Mouse (Mus musculus) testis, postnatal 14 days (tissue): ENCODE measurements at regions not wholly inside any gene's neighbourhood (a gene's known extent, or its start where the extent isn't known, plus 50 kb on each side); places are given as distances from the start of the nearest gene placed in this dataset.

Source experiments
- DNase-seq: peaks from one replicate; pipeline ENCODE4 v3.0.0; 2021; ENCODE audit warnings: low spot score

DNA sequence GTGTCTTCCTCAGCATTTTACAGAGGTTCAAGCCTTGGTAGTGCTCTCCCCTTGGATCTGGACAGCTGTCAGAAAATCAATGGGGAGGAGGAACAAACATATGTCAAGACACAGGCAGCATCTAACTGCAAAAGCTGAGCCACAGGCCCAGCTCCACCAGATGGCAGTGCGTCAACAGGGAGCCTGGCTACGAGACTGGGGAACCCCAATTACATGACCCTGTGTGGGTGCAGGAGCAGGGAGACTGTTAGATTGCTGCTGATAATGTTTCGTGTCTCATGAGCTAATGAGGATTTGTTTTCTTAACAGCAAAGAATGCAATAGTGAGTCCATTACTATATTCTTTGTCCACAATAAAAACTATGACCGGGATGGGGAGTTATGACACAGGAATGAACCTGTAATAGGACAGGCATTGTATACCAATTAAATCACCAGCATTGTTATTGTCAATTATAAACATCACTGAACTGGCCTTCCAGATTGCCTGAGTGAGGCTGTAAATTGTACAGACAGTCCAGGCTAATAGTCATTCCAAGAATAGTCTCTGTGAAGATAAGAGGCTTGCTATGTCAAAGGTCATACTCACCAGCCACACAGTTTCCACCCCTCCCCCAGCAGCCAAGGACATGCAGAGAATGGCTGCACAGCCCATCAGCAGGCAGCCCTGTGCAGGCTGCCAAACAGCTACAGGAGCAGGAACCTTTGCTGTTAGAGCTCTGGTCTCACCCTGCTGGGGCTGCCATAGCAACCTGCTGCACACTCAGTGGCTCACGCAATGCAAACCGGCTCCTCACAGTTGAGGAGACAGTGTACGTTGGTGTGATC lies 58.8 kb upstream of the Barx2 start:
- DNase-seq: peak; percentile 53

DNA sequence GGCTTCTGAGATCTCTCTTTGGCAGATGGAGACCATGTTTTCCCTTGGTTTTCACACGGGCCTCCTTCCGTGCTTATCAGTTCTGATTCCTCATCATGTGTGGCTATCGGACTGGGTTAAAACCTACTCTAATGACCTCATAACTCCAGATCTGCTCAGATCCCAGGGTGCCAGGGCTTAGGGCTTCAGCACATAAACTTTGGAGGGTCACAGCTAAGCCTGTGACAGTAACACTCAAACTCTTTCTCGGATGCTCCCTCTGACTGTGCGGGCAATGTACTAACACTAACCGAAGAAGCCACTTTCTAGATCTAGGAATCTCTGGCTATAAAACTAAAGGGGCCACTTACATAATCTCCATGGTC lies 59.3 kb upstream of the Barx2 start:
- no peak for DNase-seq

GRCm38 (mm10) chr9:31976191-31976590 lies 62.9 kb upstream of the Barx2 start:
- DNase-seq: no peak

DNA sequence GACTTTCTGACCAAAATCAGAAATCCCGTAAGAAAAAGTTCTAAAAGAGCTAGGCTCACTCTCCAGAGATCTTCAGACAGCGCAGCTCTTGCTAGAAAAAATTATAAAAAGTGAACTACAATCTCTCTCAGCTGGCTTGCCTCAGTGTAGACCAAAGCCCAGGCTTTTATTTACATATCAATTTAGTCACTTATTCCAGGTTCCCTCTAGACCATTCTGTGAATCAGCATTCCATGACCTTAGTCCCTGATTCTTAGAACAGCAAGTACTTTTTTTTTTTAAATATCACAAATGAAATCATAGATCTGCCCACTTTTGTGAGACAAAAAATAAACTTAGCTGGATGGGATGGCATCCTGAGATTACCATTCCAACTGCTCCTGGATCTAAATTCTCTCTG lies 64.8 kb upstream of the Barx2 start:
- no peak for DNase-seq

DNA sequence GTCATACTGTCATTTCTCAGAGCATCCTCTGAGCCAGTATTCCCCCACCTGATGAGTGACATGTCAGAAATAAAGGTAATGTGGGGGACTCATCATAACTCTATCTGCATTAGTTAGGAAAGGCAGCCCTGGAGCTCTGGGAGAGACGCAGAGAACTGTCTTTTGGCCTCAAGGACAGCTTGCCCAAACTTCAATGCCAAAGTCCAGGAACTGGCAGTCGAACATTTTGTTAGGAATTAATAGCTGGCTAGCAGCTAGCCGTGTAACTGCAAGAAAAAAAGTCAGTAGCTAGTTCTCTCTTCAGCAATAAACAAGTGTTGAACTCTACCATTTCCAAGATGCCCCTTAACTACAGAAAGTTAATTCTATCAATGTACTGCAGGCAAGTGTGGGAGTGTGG lies 65.9 kb upstream of the Barx2 start:
- DNase-seq: no peak

- DNase-seq: no peak
Measured at GRCm38 (mm10) chr9:31980459-31980858, 67.2 kb upstream of the Barx2 start.

DNA sequence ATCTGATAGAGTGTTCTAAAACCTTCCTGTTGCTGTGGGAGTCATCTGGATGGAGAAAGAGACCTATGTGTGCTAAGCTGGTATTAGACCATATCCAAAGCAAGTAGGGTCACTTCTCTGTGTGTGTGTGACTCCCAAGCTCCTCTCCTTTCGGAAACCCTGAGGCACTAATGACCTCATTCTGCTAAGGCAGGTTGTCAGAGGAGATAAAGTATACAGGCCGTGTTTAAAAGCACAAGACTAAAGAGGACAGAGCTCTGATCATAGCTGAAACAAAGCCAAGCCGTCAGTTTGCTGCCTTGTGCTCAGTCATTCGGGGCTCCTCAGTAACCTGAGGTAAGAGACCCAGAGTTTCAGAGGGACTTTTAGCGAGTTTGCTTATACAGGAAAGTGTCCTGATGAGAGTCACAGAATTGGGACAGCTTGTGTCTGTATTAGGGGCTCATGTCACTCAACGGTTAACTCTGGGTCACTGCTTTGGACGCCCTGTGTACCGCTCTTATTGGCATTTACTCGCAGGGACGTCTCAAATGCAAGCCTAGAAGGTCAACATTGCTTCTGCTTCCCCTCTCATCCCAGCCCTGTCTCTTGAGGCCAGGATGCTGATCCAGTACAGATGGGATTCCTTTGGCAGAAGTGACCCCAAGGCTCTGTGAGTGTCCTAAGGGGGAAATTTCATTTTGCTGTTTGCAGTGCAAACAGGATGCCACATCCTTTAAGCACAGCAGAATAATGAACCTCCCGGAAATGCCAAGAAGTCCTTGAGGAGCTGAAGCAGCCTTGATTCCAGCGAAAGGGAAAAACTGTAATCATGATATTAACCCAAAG lies 70.7 kb upstream of the Barx2 start:
- no peak for DNase-seq

GRCm38 (mm10) chr9:31988826-31989225 lies 75.6 kb upstream of the Barx2 start:
- DNase-seq: peak; percentile 74

- DNase-seq: no peak
Measured at GRCm38 (mm10) chr9:31989581-31990360, 76.5 kb upstream of the Barx2 start.

DNA sequence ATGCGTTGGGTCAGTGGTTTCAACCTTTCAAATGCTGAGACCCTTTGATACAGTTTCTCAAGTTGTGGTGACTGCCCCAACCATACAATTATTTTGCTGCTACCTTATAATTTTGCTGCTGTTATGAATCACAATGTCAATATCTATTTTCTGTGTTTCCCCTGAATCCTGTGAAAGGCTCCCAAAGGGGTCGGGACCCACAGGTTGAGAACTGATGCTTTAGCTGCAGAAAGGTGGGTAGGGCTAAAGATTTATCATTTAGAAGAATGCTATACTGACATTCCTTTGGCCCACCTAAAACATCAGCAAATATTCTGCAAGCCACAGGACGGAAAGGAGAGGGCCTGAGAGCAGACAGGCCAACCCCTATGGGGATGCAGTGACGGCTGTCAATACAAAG lies 77.2 kb upstream of the Barx2 start:
- no peak for DNase-seq

DNA sequence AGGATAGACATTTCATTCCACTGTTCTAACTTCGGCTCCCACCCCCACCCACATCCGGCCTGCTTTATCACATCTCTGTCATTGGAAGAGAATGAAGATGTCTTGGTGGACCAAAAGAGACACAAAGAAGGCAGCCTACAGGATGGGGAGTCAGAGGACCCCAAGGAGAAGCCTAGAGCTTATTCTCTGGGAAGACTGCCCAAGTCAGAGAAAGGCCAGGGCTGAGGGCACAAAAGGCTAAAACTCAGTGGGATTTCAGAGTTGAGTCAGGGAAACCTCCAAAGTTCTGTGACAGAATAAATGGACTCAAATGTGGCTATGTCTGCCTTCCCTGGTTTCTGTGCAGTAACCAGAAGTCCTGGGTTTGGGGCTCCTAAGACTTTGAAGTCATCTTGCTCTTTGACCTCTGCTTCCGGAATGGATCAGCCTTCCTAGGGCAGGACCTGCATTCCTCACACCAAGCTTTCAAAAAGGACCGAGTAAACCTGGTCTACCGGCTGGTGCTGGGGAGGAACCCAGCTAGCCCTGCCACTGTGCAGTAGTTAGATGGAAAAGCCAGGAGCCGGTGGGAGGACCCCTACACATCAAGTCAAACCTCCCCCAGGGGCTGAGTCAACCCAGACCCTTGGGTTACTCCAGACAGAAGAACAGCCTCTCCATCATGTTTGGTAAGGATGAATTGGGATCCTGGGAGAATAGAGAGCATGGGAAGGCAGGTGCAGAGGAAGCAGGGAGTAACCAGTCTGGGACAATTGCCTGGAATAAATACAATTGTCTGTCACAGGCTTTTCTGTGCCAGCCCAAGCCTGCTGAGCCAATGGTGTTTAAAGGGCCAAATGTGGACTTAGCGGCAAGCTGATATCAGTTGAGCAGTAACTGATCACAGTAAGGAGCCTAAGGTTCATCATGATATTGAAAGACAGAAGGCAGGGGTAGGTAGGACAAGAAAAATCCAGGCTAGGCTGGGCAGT lies 80.7 kb upstream of the Barx2 start:
- no peak for DNase-seq

DNA sequence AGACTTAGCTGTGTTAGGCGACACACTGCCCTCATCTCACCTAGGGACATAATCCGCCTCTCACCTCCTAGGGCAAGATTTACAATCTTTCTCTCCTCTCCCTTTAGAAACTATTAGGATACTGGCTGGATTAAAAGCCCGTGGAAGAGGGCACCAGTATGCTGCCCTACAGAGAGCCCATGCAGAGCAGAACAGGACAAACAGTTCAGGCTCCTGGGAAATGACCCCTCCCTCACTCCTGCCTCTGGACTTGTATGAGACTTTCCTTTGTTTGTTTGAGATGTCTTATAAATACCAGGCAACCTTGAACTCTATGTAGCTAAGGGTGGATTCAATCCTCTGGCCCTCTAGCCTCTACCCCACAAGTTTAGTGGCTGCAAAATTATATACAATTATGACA lies 81.8 kb upstream of the Barx2 start:
- DNase-seq: no peak

DNA sequence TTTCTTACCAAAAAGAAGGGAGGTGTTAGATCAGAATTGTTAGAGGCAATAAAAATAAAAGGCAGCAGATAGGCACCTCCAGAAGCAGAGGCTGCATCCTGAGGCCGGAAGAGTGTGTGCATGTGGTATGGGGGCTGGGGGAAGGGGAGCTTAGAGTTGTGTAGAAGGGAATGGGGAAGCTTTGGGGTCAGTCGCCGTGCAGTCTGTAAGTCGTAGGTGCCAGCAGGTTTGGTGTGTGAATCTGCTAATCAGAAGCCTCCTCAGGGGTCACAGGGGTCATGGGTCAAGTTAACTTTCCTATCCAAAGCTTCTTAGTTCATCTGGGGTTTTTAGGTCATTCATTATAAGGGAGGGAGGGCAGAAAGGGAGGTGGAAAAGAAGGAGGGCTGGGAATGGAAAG lies 82.4 kb upstream of the Barx2 start:
- DNase-seq: no peak

DNA sequence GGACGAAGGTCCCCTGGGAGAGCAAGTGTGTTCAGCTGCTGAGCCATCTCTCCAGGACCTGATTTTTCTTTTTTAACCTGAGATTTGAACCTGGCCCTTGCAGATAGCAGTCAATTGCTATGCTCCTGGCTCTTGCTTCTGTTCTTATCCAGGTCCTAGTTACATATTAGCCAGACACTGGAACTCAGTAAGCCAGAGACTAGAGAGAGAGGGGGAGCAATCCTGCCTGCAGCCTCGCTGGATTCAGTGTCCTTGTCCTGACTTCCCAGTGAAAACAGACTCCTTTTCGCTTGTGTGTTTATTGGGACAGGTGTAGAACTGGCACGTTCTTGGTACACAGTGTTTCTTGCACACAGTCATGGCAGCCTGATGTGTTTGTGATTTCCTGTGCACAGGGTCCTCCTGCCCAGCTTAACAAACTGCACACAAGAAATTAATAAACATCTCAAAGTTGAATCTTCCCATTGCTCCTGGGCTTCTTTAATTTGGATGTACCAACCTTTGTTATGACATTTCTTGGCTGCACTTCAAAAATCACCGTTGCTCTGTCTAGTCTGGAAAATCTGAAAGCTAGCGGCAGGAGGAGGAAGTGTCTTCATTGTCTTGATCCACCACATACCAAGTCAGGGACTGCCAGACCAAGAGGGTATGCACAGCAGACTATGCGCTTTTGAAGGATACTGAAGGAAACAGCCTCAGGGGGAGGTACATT lies 83.4 kb upstream of the Barx2 start:
- DNase-seq: no peak

GRCm38 (mm10) chr9:31997178-31998097 lies 84.2 kb upstream of the Barx2 start:
- DNase-seq: no peak

DNA sequence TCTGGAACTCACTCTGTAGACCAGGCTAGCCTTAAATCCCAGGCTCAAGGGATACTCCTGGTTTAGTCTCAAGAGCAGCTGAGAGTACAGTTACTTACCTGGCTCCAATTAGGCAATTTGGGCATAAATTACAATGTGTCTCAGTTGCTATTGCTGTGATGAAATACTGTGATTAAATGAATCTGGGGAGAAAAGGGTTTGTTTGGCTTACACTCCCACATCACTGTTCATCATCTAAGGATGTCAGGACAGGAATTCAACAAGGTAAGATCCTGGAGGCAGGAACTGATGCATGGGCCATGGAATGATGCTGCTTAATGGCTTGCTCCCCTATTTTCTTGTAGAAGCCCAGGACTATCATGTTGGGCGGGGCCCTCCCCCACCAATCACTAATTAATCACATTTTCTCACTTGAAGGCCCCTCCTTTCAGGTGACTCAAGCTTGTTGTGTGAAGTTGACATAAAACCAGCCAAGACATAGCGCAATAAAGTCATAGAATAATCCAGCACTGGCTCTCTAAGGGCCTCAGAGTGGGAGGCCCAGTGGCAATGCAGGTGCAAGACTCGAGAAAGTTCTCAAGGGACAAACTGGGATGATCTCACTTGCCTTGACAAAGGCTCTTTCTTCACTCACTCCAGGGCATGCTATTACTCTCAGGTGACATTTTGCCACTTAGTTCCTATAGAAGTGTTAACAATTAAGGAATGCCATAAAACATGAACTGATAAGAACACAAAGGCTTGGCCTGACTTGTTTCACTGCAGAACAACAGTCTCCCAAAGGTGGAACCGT lies 85.4 kb upstream of the Barx2 start:
- DNase-seq: no peak

GRCm38 (mm10) chr9:31999760-32000159 lies 86.5 kb upstream of the Barx2 start:
- DNase-seq: no peak

- DNase-seq: no peak
Measured at GRCm38 (mm10) chr9:32002924-32003323, 89.7 kb upstream of the Barx2 start.

- no peak for DNase-seq
Measured at GRCm38 (mm10) chr9:32003730-32004129, 90.5 kb upstream of the Barx2 start.
